In the genomic region with DNA sequence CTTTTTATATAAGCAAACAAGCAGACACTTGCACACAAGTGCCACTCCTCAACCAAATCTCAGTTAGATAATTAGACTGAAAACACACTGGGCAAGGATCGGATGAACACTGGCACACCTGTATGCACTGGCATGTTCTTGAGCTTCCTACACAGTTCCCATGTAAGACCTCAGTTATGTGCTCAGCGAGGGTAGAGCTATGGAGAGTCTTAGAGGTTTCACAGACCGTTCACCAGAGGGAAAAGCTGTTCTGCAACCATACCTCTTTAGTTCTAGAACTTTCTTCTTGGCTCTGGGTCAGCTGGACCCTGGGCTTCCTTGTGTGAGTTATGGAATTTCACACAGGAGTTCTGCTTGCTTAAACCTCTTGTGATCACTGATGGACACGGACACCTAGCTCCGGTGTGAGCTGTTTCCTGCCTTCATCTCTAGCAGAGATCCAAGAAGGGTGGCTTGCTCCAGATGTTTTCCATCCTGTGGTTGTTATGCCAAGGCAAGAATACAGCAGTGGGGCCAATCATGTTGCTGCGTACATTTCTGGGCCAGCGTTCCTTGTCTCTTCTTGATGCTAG, we compare ENCODE assay signal across 9 mouse cellular contexts.
DNase-seq lines count a peak whose midpoint lies in the region; ATAC-seq and TF ChIP-seq lines count a peak whose summit lies in the region.
"Had no signal": no experiment of that assay in that cellular context is flagged by ENCODE, and none has a peak within 500 bp of the region (broad histone marks: within the 10 kb centered on the region; RNA-seq: fewer than 3 reads in every experiment).

No protein-coding gene starts in this region.

- WGBS in forebrain, embryonic 11.5 days = 62% methylated on average over 7 of the region's 7 CpGs
- 58% methylated on average over 7 of the region's 7 CpGs for WGBS in forebrain, embryonic 13.5 days
- WGBS in kidney, embryonic 16.5 days = 41% methylated on average over 7 of the region's 7 CpGs
- WGBS in hindbrain, postnatal 0 days = 58% methylated on average over 7 of the region's 7 CpGs

- H3K4me1 ChIP-seq in forebrain, embryonic 11.5 days (replicated peaks; ENCODE audit: control insufficient read depth, insufficient read depth, low read length) = 0 out of 2 replicates have a peak, but pooled peaks cover 4% of the 10 kb centered on the region
- peaks cover 19% of the 10 kb centered on the region for H3K4me1 ChIP-seq in forebrain, embryonic 13.5 days
- peaks cover 21% of the 10 kb centered on the region for H3K4me1 ChIP-seq in kidney, embryonic 16.5 days (ENCODE audit: insufficient read depth, low read length)
- no peaks in the 10 kb centered on the region for H3K4me1 ChIP-seq in hindbrain, postnatal 0 days (ENCODE audit: insufficient read depth, low read length)

- no peak for TF ChIP-seq CTCF in hindbrain, postnatal 0 days (IDR thresholded peaks at IDR 0.05; ENCODE audit: low read depth)

- no peak overlapping the region for H3K4me2 ChIP-seq in forebrain, embryonic 11.5 days (ENCODE audit: low read depth, low read length, severe bottlenecking)
- no peak overlapping the region for H3K4me2 ChIP-seq in forebrain, embryonic 13.5 days
- H3K4me2 ChIP-seq in kidney, embryonic 16.5 days (replicated peaks; ENCODE audit: low read depth, low read length) = peak overlapping the region; percentile 7; the same call in 1 of the 2 replicates
- 0 out of 2 replicates have a peak overlapping the region, but pooled peaks have one; percentile 44 for H3K4me2 ChIP-seq in hindbrain, postnatal 0 days (ENCODE audit: low read depth, low read length)

- peak; percentile 51; the same call in 1 of the 2 replicates for ATAC-seq in forebrain, embryonic 11.5 days (replicated peaks; ENCODE audit: low FRiP score)
- no peak for ATAC-seq in forebrain, embryonic 13.5 days
- ATAC-seq in kidney, embryonic 16.5 days (ENCODE audit: low FRiP score, low TSS enrichment) = 0 out of 2 replicates have a peak, but pooled peaks have one; percentile 39
- no peak for ATAC-seq in hindbrain, postnatal 0 days

- no peaks in the 10 kb centered on the region; the same call in 1 of the 2 replicates for H3K27me3 ChIP-seq in forebrain, embryonic 11.5 days (ENCODE audit: control insufficient read depth, insufficient read depth, low read length)
- peaks cover 6% of the 10 kb centered on the region for H3K27me3 ChIP-seq in forebrain, embryonic 13.5 days
- no peaks in the 10 kb centered on the region for H3K27me3 ChIP-seq in kidney, embryonic 16.5 days (ENCODE audit: insufficient read depth, low read length)
- H3K27me3 ChIP-seq in hindbrain, postnatal 0 days (ENCODE audit: insufficient read depth, low read length) = 0 out of 2 replicates have a peak, but pooled peaks cover 4% of the 10 kb centered on the region

- no peak overlapping the region for H3K27ac ChIP-seq in forebrain, embryonic 11.5 days (ENCODE audit: low read depth, low read length)
- H3K27ac ChIP-seq in forebrain, embryonic 13.5 days = no peak overlapping the region
- H3K27ac ChIP-seq in kidney, embryonic 16.5 days (ENCODE audit: low read length) = peak overlapping the region; percentile 51
- no peak overlapping the region for H3K27ac ChIP-seq in hindbrain, postnatal 0 days

- no peaks in the 10 kb centered on the region for H3K36me3 ChIP-seq in forebrain, embryonic 11.5 days (ENCODE audit: control insufficient read depth, insufficient read depth, low read length)
- no peaks in the 10 kb centered on the region for H3K36me3 ChIP-seq in forebrain, embryonic 13.5 days (ENCODE audit: poor library complexity, severe bottlenecking)
- no peaks in the 10 kb centered on the region for H3K36me3 ChIP-seq in kidney, embryonic 16.5 days (ENCODE audit: insufficient read depth, low read length)
- no peaks in the 10 kb centered on the region for H3K36me3 ChIP-seq in hindbrain, postnatal 0 days (ENCODE audit: insufficient read depth, low read length)

- no peaks in the 10 kb centered on the region for H3K9me3 ChIP-seq in forebrain, embryonic 11.5 days (ENCODE audit: control insufficient read depth, low read length)
- no peaks in the 10 kb centered on the region for H3K9me3 ChIP-seq in forebrain, embryonic 13.5 days (replicated peaks)
- no peaks in the 10 kb centered on the region for H3K9me3 ChIP-seq in kidney, embryonic 16.5 days (ENCODE audit: low read length)
- no peaks in the 10 kb centered on the region for H3K9me3 ChIP-seq in hindbrain, postnatal 0 days (ENCODE audit: low read length)
- H3K9me3 ChIP-seq: megakaryocyte, embryonic 14.5 days had no signal

- no peak overlapping the region for H3K9ac ChIP-seq in forebrain, embryonic 11.5 days (ENCODE audit: low read length)
- H3K9ac ChIP-seq in forebrain, embryonic 13.5 days = no peak overlapping the region
- no peak overlapping the region for H3K9ac ChIP-seq in kidney, embryonic 16.5 days (replicated peaks; ENCODE audit: low read length)
- no peak overlapping the region for H3K9ac ChIP-seq in hindbrain, postnatal 0 days (replicated peaks; ENCODE audit: low read length)

- no peak overlapping the region for H3K4me3 ChIP-seq in forebrain, embryonic 11.5 days (ENCODE audit: low read depth, low read length)
- H3K4me3 ChIP-seq in forebrain, embryonic 13.5 days = no peak overlapping the region
- no peak overlapping the region for H3K4me3 ChIP-seq in kidney, embryonic 16.5 days (ENCODE audit: low read length)
- no peak overlapping the region for H3K4me3 ChIP-seq in hindbrain, postnatal 0 days (ENCODE audit: low read length)

- no peak for DNase-seq in forebrain, embryonic 11.5 days (ENCODE audit: low spot score)
- DNase-seq in kidney, postnatal 4 days = no peak
- peak; percentile 19 for DNase-seq in 3T3-L1 (ENCODE audit: low read depth, low spot score)
- no peak for DNase-seq in hindbrain, postnatal 0 days (ENCODE audit: low spot score)
- DNase-seq in gastrocnemius, postnatal 4 days (ENCODE audit: low spot score in 2 of 2) = no peak
- DNase-seq in cerebellum, postnatal 14 days = no peak

Comparison
In these comparisons a context has a peak if more than half of its experiments do, and no peak if none do; other contexts are left out.
1. ATAC-seq: peak in forebrain, embryonic 11.5 days (single experiment) and kidney, embryonic 16.5 days (single experiment); none in forebrain, embryonic 13.5 days (single experiment) and hindbrain, postnatal 0 days (single experiment).
2. H3K4me2 ChIP-seq: peak in kidney, embryonic 16.5 days (single experiment) and hindbrain, postnatal 0 days (single experiment); none in forebrain, embryonic 11.5 days (single experiment) and forebrain, embryonic 13.5 days (single experiment).